Mouse (Mus musculus): ENCODE data around the gene Lmna.

GRCm38 (mm10) chr3:88546674-88547418 lies 37.1 kb upstream of the Lmna start:
- TF ChIP-seq CTCF (IDR thresholded peaks at IDR 0.05; ENCODE audit: extremely low read depth, insufficient read depth, insufficient read length, insufficient replicate concordance): no peak
- no peak for TF ChIP-seq POLR2A (IDR thresholded peaks at IDR 0.05; ENCODE audit: low read depth, low read length)
